Mouse (Mus musculus): ENCODE measurements at regions not wholly inside any gene's neighbourhood (a gene's known extent, or its start where the extent isn't known, plus 50 kb on each side); places are given as distances from the start of the nearest gene placed in this dataset.

GRCm38 (mm10) chr10:117526834-117527188 lies 102.5 kb upstream of the Cpm start:
- Histone ChIP-seq H3K27me3 (no peaks in the 10 kb centered on the region), H3K4me3 (no peak overlapping the region), H3K9me3 (no peaks in the 10 kb centered on the region), H3K4me2 (no peak overlapping the region), H3K27ac (no peak overlapping the region), H3K4me1 (peaks cover 11% of the 10 kb centered on the region; the same call in 1 of the 2 replicates), H3K9ac (no peak overlapping the region), H3K36me3 (no peaks in the 10 kb centered on the region)
- ATAC-seq (ENCODE audit: insufficient number of reproducible peaks, low FRiP score, low TSS enrichment, low read depth): 0 out of 2 replicates have a peak, but pooled peaks have one; percentile 15
- WGBS: 66% methylated on average over 3 of the region's 3 CpGs

GRCm38 (mm10) chr10:117526008-117526833 lies 103.1 kb upstream of the Cpm start:
- H3K9ac ChIP-seq: no peak overlapping the region
- no peak overlapping the region for H3K4me3 ChIP-seq
- H3K36me3 ChIP-seq: no peaks in the 10 kb centered on the region
- no peak overlapping the region for H3K27ac ChIP-seq
- no peaks in the 10 kb centered on the region for H3K27me3 ChIP-seq
- H3K4me2 ChIP-seq: no peak overlapping the region
- ATAC-seq (ENCODE audit: insufficient number of reproducible peaks, low FRiP score, low TSS enrichment, low read depth): no peak
- no peaks in the 10 kb centered on the region for H3K9me3 ChIP-seq
- H3K4me1 ChIP-seq: peaks cover 14% of the 10 kb centered on the region
- WGBS: 66% methylated on average over 16 of the region's 16 CpGs

- Histone ChIP-seq H3K4me1 (peaks cover 14% of the 10 kb centered on the region), H3K27ac (no peak overlapping the region), H3K4me2 (no peak overlapping the region), H3K27me3 (no peaks in the 10 kb centered on the region), H3K4me3 (no peak overlapping the region), H3K9me3 (no peaks in the 10 kb centered on the region), H3K9ac (no peak overlapping the region), H3K36me3 (no peaks in the 10 kb centered on the region)
- no peak for ATAC-seq (ENCODE audit: insufficient number of reproducible peaks, low FRiP score, low TSS enrichment, low read depth)
- 36% methylated on average over 3 of the region's 3 CpGs for WGBS
These were observed 103.7 kb upstream of the Cpm start for GRCm38 (mm10) chr10:117525608-117526007.

GRCm38 (mm10) chr10:117524926-117525565 lies 104.3 kb upstream of the Cpm start:
- Histone ChIP-seq H3K9me3 (no peaks in the 10 kb centered on the region), H3K27ac (no peak overlapping the region), H3K9ac (no peak overlapping the region), H3K4me2 (no peak overlapping the region), H3K4me1 (peaks cover 12% of the 10 kb centered on the region), H3K27me3 (no peaks in the 10 kb centered on the region), H3K36me3 (no peaks in the 10 kb centered on the region), H3K4me3 (no peak overlapping the region)
- ATAC-seq (ENCODE audit: insufficient number of reproducible peaks, low FRiP score, low TSS enrichment, low read depth): no peak
- 68% methylated on average over 8 of the region's 8 CpGs for WGBS

- H3K4me2 ChIP-seq: no peak overlapping the region
- no peak overlapping the region for H3K27ac ChIP-seq
- no peaks in the 10 kb centered on the region for H3K9me3 ChIP-seq
- no peak overlapping the region for H3K9ac ChIP-seq
- WGBS: 60% methylated on average over 7 of the region's 7 CpGs
- peaks cover 21% of the 10 kb centered on the region for H3K4me1 ChIP-seq
- no peak for ATAC-seq (ENCODE audit: insufficient number of reproducible peaks, low FRiP score, low TSS enrichment, low read depth)
- no peaks in the 10 kb centered on the region for H3K27me3 ChIP-seq
- H3K4me3 ChIP-seq: no peak overlapping the region
- no peaks in the 10 kb centered on the region for H3K36me3 ChIP-seq
These were observed 105.2 kb upstream of the Cpm start for GRCm38 (mm10) chr10:117524101-117524500.

- Histone ChIP-seq H3K9me3 (no peaks in the 10 kb centered on the region), H3K27me3 (no peaks in the 10 kb centered on the region), H3K27ac (no peak overlapping the region), H3K4me2 (no peak overlapping the region), H3K4me1 (peaks cover 21% of the 10 kb centered on the region), H3K9ac (no peak overlapping the region), H3K4me3 (no peak overlapping the region), H3K36me3 (no peaks in the 10 kb centered on the region)
- ATAC-seq (ENCODE audit: insufficient number of reproducible peaks, low FRiP score, low TSS enrichment, low read depth): no peak
- WGBS: 90% methylated on average over 10 of the region's 10 CpGs
These were observed 106.1 kb upstream of the Cpm start for GRCm38 (mm10) chr10:117522906-117523829.

- WGBS: 79% methylated on average over 3 of the region's 3 CpGs
- H3K27me3 ChIP-seq: no peaks in the 10 kb centered on the region
- ATAC-seq (ENCODE audit: insufficient number of reproducible peaks, low FRiP score, low TSS enrichment, low read depth): no peak
- no peak overlapping the region for H3K9ac ChIP-seq
- no peak overlapping the region for H3K4me2 ChIP-seq
- H3K9me3 ChIP-seq: no peaks in the 10 kb centered on the region
- H3K4me1 ChIP-seq: peaks cover 23% of the 10 kb centered on the region
- no peak overlapping the region for H3K27ac ChIP-seq
- no peak overlapping the region for H3K4me3 ChIP-seq
- no peaks in the 10 kb centered on the region for H3K36me3 ChIP-seq
These were observed 106.9 kb upstream of the Cpm start for GRCm38 (mm10) chr10:117522373-117522772.

GRCm38 (mm10) chr10:117521315-117522270 lies 107.7 kb upstream of the Cpm start:
- Histone ChIP-seq H3K4me2 (no peak overlapping the region), H3K4me3 (no peak overlapping the region), H3K27me3 (no peaks in the 10 kb centered on the region), H3K36me3 (no peaks in the 10 kb centered on the region), H3K9me3 (no peaks in the 10 kb centered on the region), H3K27ac (peak overlapping the region; percentile 57), H3K9ac (no peak overlapping the region), H3K4me1 (peaks cover 26% of the 10 kb centered on the region)
- ATAC-seq (ENCODE audit: insufficient number of reproducible peaks, low FRiP score, low TSS enrichment, low read depth): peak; percentile 31; the same call in 1 of the 2 replicates
- WGBS: 29% methylated on average over 23 of the region's 23 CpGs

- H3K9me3 ChIP-seq: no peaks in the 10 kb centered on the region
- no peaks in the 10 kb centered on the region for H3K27me3 ChIP-seq
- H3K4me3 ChIP-seq: no peak overlapping the region
- WGBS: 81% methylated on average over 8 of the region's 8 CpGs
- H3K36me3 ChIP-seq: no peaks in the 10 kb centered on the region
- H3K4me2 ChIP-seq: no peak overlapping the region
- H3K9ac ChIP-seq: no peak overlapping the region
- peaks cover 26% of the 10 kb centered on the region for H3K4me1 ChIP-seq
- no peak for ATAC-seq (ENCODE audit: insufficient number of reproducible peaks, low FRiP score, low TSS enrichment, low read depth)
- H3K27ac ChIP-seq: no peak overlapping the region
These were observed 108.6 kb upstream of the Cpm start for GRCm38 (mm10) chr10:117520536-117521314.

- no peak overlapping the region for H3K4me2 ChIP-seq
- 52% methylated on average over 8 of the region's 8 CpGs for WGBS
- no peak overlapping the region for H3K4me3 ChIP-seq
- H3K9ac ChIP-seq: no peak overlapping the region
- ATAC-seq (ENCODE audit: insufficient number of reproducible peaks, low FRiP score, low TSS enrichment, low read depth): no peak
- no peaks in the 10 kb centered on the region for H3K36me3 ChIP-seq
- H3K27me3 ChIP-seq: no peaks in the 10 kb centered on the region
- peak overlapping the region; percentile 61; the same call in 1 of the 2 replicates for H3K27ac ChIP-seq
- no peaks in the 10 kb centered on the region for H3K9me3 ChIP-seq
- peaks cover 24% of the 10 kb centered on the region for H3K4me1 ChIP-seq
These were observed 109.4 kb upstream of the Cpm start for GRCm38 (mm10) chr10:117519670-117520535.
